Mouse (Mus musculus): ENCODE measurements around the gene Atp7a. TPM values are rescaled to one million over a fixed set of nuclear protein-coding genes. Genes with fewer than 3 reads are reported as not detected.

The Atp7a gene
- total RNA-seq, 1 experiment, result 20.2 TPM

GRCm38 (mm10) chrX:106135484-106135883 lies 108.4 kb downstream of the Atp7a start:
- Histone ChIP-seq H3K4me3 (ENCODE audit: insufficient read depth in 1 of 2, low read depth in 1 of 2, low read length in 2 of 2, poor library complexity in 1 of 2, severe bottlenecking in 1 of 2) (no peak overlapping the region), H3K9me3 (ENCODE audit: control insufficient read depth, insufficient read depth, low read depth, low read length) (no peaks in the 10 kb centered on the region), H3K36me3 (ENCODE audit: control insufficient read depth, insufficient read depth, low read length, poor library complexity, severe bottlenecking) (no peaks in the 10 kb centered on the region), H3K4me1 (ENCODE audit: control insufficient read depth in 2 of 2, insufficient read depth in 2 of 2, low read length in 2 of 2, poor library complexity in 1 of 2) (no peaks in the 10 kb centered on the region), H3K27ac (ENCODE audit: insufficient read depth, low read depth, low read length, poor library complexity, severe bottlenecking) (no peak overlapping the region), H3K9ac (ENCODE audit: insufficient read depth, low read depth, low read length, poor library complexity, severe bottlenecking) (no peak overlapping the region)
- DNase-seq (ENCODE audit: low read depth, low spot score), result no peak
- in situ Hi-C loops (cut with MboI; ENCODE audit: low sequenced_read_pairs in 2 of 2, unreplicated experiment in 2 of 2), result no loop called here
- TF ChIP-seq ZNF384 (IDR thresholded peaks at IDR 0.05; ENCODE audit: low read depth, low read length) (no peak), CHD2 (IDR thresholded peaks at IDR 0.05; ENCODE audit: low read depth, low read length) (no peak), ZC3H11A (IDR thresholded peaks at IDR 0.05; ENCODE audit: borderline replicate concordance, low read depth, low read length) (no peak), MAFK (IDR thresholded peaks at IDR 0.05; ENCODE audit: insufficient read depth, low read depth, low read length) (no peak), HCFC1 (IDR thresholded peaks at IDR 0.05; ENCODE audit: borderline replicate concordance, insufficient read depth, low read length) (no peak)

GRCm38 (mm10) chrX:106135916-106136575 lies 109.0 kb downstream of the Atp7a start:
- Histone ChIP-seq H3K4me3 (ENCODE audit: insufficient read depth in 1 of 2, low read depth in 1 of 2, low read length in 2 of 2, poor library complexity in 1 of 2, severe bottlenecking in 1 of 2) (no peak overlapping the region), H3K9me3 (ENCODE audit: control insufficient read depth, insufficient read depth, low read depth, low read length) (no peaks in the 10 kb centered on the region), H3K9ac (ENCODE audit: insufficient read depth, low read depth, low read length, poor library complexity, severe bottlenecking) (no peak overlapping the region), H3K27ac (ENCODE audit: insufficient read depth, low read depth, low read length, poor library complexity, severe bottlenecking) (no peak overlapping the region), H3K36me3 (ENCODE audit: control insufficient read depth, insufficient read depth, low read length, poor library complexity, severe bottlenecking) (no peaks in the 10 kb centered on the region), H3K4me1 (ENCODE audit: control insufficient read depth in 2 of 2, insufficient read depth in 2 of 2, low read length in 2 of 2, poor library complexity in 1 of 2) (no peaks in the 10 kb centered on the region)
- no peak for DNase-seq (ENCODE audit: low read depth, low spot score)
- in situ Hi-C loops (cut with MboI; ENCODE audit: low sequenced_read_pairs in 2 of 2, unreplicated experiment in 2 of 2), result no loop called here
- TF ChIP-seq CHD2 (IDR thresholded peaks at IDR 0.05; ENCODE audit: low read depth, low read length) (no peak), ZC3H11A (IDR thresholded peaks at IDR 0.05; ENCODE audit: borderline replicate concordance, low read depth, low read length) (no peak), ZNF384 (IDR thresholded peaks at IDR 0.05; ENCODE audit: low read depth, low read length) (no peak), HCFC1 (IDR thresholded peaks at IDR 0.05; ENCODE audit: borderline replicate concordance, insufficient read depth, low read length) (no peak), MAFK (IDR thresholded peaks at IDR 0.05; ENCODE audit: insufficient read depth, low read depth, low read length) (no peak)

- no peaks in the 10 kb centered on the region for H3K9me3 ChIP-seq (ENCODE audit: control insufficient read depth, insufficient read depth, low read depth, low read length)
- in situ Hi-C loops (cut with MboI; ENCODE audit: low sequenced_read_pairs in 2 of 2, unreplicated experiment in 2 of 2), result no loop called here
- no peak overlapping the region for H3K27ac ChIP-seq (ENCODE audit: insufficient read depth, low read depth, low read length, poor library complexity, severe bottlenecking)
- no peaks in the 10 kb centered on the region for H3K36me3 ChIP-seq (ENCODE audit: control insufficient read depth, insufficient read depth, low read length, poor library complexity, severe bottlenecking)
- no peak overlapping the region for H3K9ac ChIP-seq (ENCODE audit: insufficient read depth, low read depth, low read length, poor library complexity, severe bottlenecking)
- TF ChIP-seq CHD2 (IDR thresholded peaks at IDR 0.05; ENCODE audit: low read depth, low read length), result no peak
- no peak for TF ChIP-seq MAFK (IDR thresholded peaks at IDR 0.05; ENCODE audit: insufficient read depth, low read depth, low read length)
- TF ChIP-seq ZC3H11A (IDR thresholded peaks at IDR 0.05; ENCODE audit: borderline replicate concordance, low read depth, low read length), result no peak
- TF ChIP-seq HCFC1 (IDR thresholded peaks at IDR 0.05; ENCODE audit: borderline replicate concordance, insufficient read depth, low read length), result no peak
- TF ChIP-seq ZNF384 (IDR thresholded peaks at IDR 0.05; ENCODE audit: low read depth, low read length), result no peak
- H3K4me3 ChIP-seq (ENCODE audit: insufficient read depth in 1 of 2, low read depth in 1 of 2, low read length in 2 of 2, poor library complexity in 1 of 2, severe bottlenecking in 1 of 2), result no peak overlapping the region
- H3K4me1 ChIP-seq (ENCODE audit: control insufficient read depth in 2 of 2, insufficient read depth in 2 of 2, low read length in 2 of 2, poor library complexity in 1 of 2), result no peaks in the 10 kb centered on the region
- no peak for DNase-seq (ENCODE audit: low read depth, low spot score)
These were observed 112.4 kb downstream of the Atp7a start for GRCm38 (mm10) chrX:106139309-106140070.

DNA sequence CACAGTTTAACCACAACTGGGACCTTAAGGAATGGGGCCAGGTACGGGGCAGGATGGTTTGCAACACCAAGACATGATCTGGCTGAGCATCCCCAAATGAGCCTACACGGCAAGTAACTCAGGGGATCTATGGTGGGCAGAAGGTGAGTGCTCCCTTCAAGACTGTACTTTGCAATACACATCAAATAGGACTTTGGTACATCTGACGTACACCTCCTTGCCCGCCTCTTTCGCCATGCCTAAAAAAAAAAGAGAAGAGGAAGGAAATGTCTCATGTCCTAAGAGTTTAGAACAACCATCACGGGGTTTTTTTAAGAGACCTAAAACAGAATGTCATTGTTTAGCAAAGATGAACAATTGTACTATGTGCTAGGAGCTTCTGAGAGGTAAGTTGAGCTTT lies 115.9 kb downstream of the Atp7a start, which contains the start of gene Tlr13:
Gene Tlr13, plus strand, starts transcription at position 269 of the 400 bp plus-strand sequence.
- TF ChIP-seq HCFC1 (IDR thresholded peaks at IDR 0.05; ENCODE audit: borderline replicate concordance, insufficient read depth, low read length) (no peak), MAFK (IDR thresholded peaks at IDR 0.05; ENCODE audit: insufficient read depth, low read depth, low read length) (no peak), ZC3H11A (IDR thresholded peaks at IDR 0.05; ENCODE audit: borderline replicate concordance, low read depth, low read length) (no peak), CHD2 (IDR thresholded peaks at IDR 0.05; ENCODE audit: low read depth, low read length) (no peak), ZNF384 (IDR thresholded peaks at IDR 0.05; ENCODE audit: low read depth, low read length) (no peak)
- Histone ChIP-seq H3K4me1 (ENCODE audit: control insufficient read depth in 2 of 2, insufficient read depth in 2 of 2, low read length in 2 of 2, poor library complexity in 1 of 2) (no peaks in the 10 kb centered on the region), H3K9me3 (ENCODE audit: control insufficient read depth, insufficient read depth, low read depth, low read length) (no peaks in the 10 kb centered on the region), H3K4me3 (ENCODE audit: insufficient read depth in 1 of 2, low read depth in 1 of 2, low read length in 2 of 2, poor library complexity in 1 of 2, severe bottlenecking in 1 of 2) (no peak within 1 kb of the TSS), H3K27ac (ENCODE audit: insufficient read depth, low read depth, low read length, poor library complexity, severe bottlenecking) (no peak within 1 kb of the TSS), H3K9ac (ENCODE audit: insufficient read depth, low read depth, low read length, poor library complexity, severe bottlenecking) (no peak within 1 kb of the TSS), H3K36me3 (ENCODE audit: control insufficient read depth, insufficient read depth, low read length, poor library complexity, severe bottlenecking) (no peaks in the 10 kb centered on the region)
- in situ Hi-C loops (cut with MboI; ENCODE audit: low sequenced_read_pairs in 2 of 2, unreplicated experiment in 2 of 2), result no loop called here
- DNase-seq (ENCODE audit: low read depth, low spot score), result no peak
